Mouse (Mus musculus) bone marrow macrophage, adult 2 months (primary cell): ENCODE results near the gene Srl.

ENCODE experiments used
- CTCF ChIP-seq: IDR thresholded peaks from 2 replicates; pipeline ENCODE4 v1.5.1; 2012; ENCODE audit warnings: low read depth, mild to moderate bottlenecking, low read length, moderate library complexity
- POLR2A ChIP-seq: IDR thresholded peaks from 2 replicates; pipeline ENCODE4 v1.6.1; 2012; ENCODE audit warnings: mild to moderate bottlenecking, low read depth, low read length, borderline replicate concordance

- TF ChIP-seq CTCF: no peak
- no peak for TF ChIP-seq POLR2A
Measured at GRCm38 (mm10) chr16:4590236-4590635, 48.6 kb upstream of the Srl start.
